Mouse (Mus musculus) midbrain, embryonic 15.5 days (tissue): ENCODE data around the gene Gm19345. TPM values are rescaled to one million over a fixed set of nuclear protein-coding genes. Genes with fewer than 3 reads are reported as not detected.

Experiments
- ATAC-seq: fragments of 200-750 bp; cut with Nextera tagmentation; replicated peaks from 2 replicates; pipeline ENCODE4 v1.8.0; 2017; ENCODE audit warnings: moderate TSS enrichment
- H3K27ac ChIP-seq: fragments of 300-500 bp; sonication (generic); 2 replicates; pipeline ENCODE4 v1.5.1; 2015; ENCODE audit warnings: mild to moderate bottlenecking, inconsistent platforms
- H3K27me3 ChIP-seq: fragments of 300-500 bp; sonication (generic); replicated peaks from 2 replicates; pipeline ENCODE4 v1.6.1; 2015; ENCODE audit warnings: inconsistent platforms
- H3K36me3 ChIP-seq: fragments of 300-500 bp; sonication (generic); replicated peaks from 2 replicates; pipeline ENCODE4 v1.6.1; 2015; ENCODE audit warnings: inconsistent platforms
- H3K4me1 ChIP-seq: fragments of 300-500 bp; sonication (generic); 2 replicates; pipeline ENCODE4 v1.6.1; 2015; ENCODE audit warnings: inconsistent platforms
- H3K4me2 ChIP-seq: fragments of 300-500 bp; sonication (generic); 2 replicates; pipeline ENCODE4 v1.6.1; 2015; ENCODE audit warnings: inconsistent platforms, mild to moderate bottlenecking, moderate library complexity
- H3K4me3 ChIP-seq: fragments of 300-500 bp; sonication (generic); 2 replicates; pipeline ENCODE4 v1.5.1; 2015; ENCODE audit warnings: mild to moderate bottlenecking, inconsistent platforms
- H3K9ac ChIP-seq: fragments of 300-500 bp; sonication (generic); 2 replicates; pipeline ENCODE4 v1.6.1; 2015; ENCODE audit warnings: mild to moderate bottlenecking, inconsistent platforms
- H3K9me3 ChIP-seq: fragments of 300-500 bp; sonication (generic); 2 replicates; pipeline ENCODE4 v1.6.1; 2016; ENCODE audit warnings: inconsistent platforms
- WGBS: fragments of 180-500 bp; shearing (Covaris S2); methylation state at CpG from one replicate; pipeline ENCODE4 v1.1.7; 2015; ENCODE audit warnings: mixed read lengths; 5-methylcytosine and 5-hydroxymethylcytosine counted together
- polyA plus RNA-seq: library from polyadenylated mRNA; unstranded; fragments of >200 nt; fragmentation: Nextera tagmentation; extraction: Ambion mirVana; gene quantifications from 2 replicates; pipeline ENCODE4 v1.2.1, GENCODE M21; 2015

Gm19345 gene
- polyA plus RNA-seq, 1 experiment from 2014 or later: 15.4 TPM

GRCm38 (mm10) chr7:19818875-19819274 lies 32.9 kb upstream of the Gm19345 start:
- Histone ChIP-seq H3K4me3 (no peak overlapping the region), H3K36me3 (no peaks in the 10 kb centered on the region), H3K9me3 (no peaks in the 10 kb centered on the region), H3K27ac (no peak overlapping the region), H3K27me3 (peaks cover 30% of the 10 kb centered on the region), H3K4me2 (no peak overlapping the region), H3K4me1 (peaks cover 28% of the 10 kb centered on the region), H3K9ac (no peak overlapping the region)
- 83% methylated on average over 7 of the region's 7 CpGs for WGBS
- ATAC-seq: no peak

- H3K9me3 ChIP-seq: no peaks in the 10 kb centered on the region
- no peak overlapping the region for H3K27ac ChIP-seq
- no peak overlapping the region for H3K4me3 ChIP-seq
- no peaks in the 10 kb centered on the region for H3K36me3 ChIP-seq
- H3K4me1 ChIP-seq: peaks cover 27% of the 10 kb centered on the region
- no peak for ATAC-seq
- no peak overlapping the region for H3K4me2 ChIP-seq
- H3K9ac ChIP-seq: no peak overlapping the region
- WGBS: 77% methylated on average over 3 of the region's 3 CpGs
- H3K27me3 ChIP-seq: peaks cover 39% of the 10 kb centered on the region
Observed at GRCm38 (mm10) chr7:19820347-19821048, 31.3 kb upstream of the Gm19345 start.

- peaks cover 39% of the 10 kb centered on the region for H3K27me3 ChIP-seq
- ATAC-seq: no peak
- whole genome bisulfite sequencing: 64% methylated on average over 7 of the region's 7 CpGs
- H3K4me2 ChIP-seq: no peak overlapping the region
- no peaks in the 10 kb centered on the region for H3K36me3 ChIP-seq
- H3K4me1 ChIP-seq: peaks cover 16% of the 10 kb centered on the region
- H3K4me3 ChIP-seq: no peak overlapping the region
- no peaks in the 10 kb centered on the region for H3K9me3 ChIP-seq
- H3K27ac ChIP-seq: no peak overlapping the region
- H3K9ac ChIP-seq: no peak overlapping the region
Observed at GRCm38 (mm10) chr7:19821633-19822032, 30.2 kb upstream of the Gm19345 start.

- H3K9me3 ChIP-seq: no peaks in the 10 kb centered on the region
- no peak overlapping the region for H3K9ac ChIP-seq
- H3K36me3 ChIP-seq: no peaks in the 10 kb centered on the region
- no peak for ATAC-seq
- H3K4me3 ChIP-seq: peak overlapping the region; percentile 26
- H3K4me2 ChIP-seq: peak overlapping the region; percentile 50
- peaks cover 10% of the 10 kb centered on the region for H3K4me1 ChIP-seq
- WGBS: 6% methylated on average over 20 of the region's 20 CpGs
- H3K27me3 ChIP-seq: peaks cover 39% of the 10 kb centered on the region
- no peak overlapping the region for H3K27ac ChIP-seq
Observed at GRCm38 (mm10) chr7:19822193-19822592, 29.6 kb upstream of the Gm19345 start.

- Histone ChIP-seq H3K4me2 (peak within 1 kb of the TSS; percentile 50), H3K9ac (no peak within 1 kb of the TSS), H3K27ac (no peak within 1 kb of the TSS), H3K4me1 (peaks cover 6% of the 10 kb centered on the region), H3K36me3 (no peaks in the 10 kb centered on the region), H3K9me3 (no peaks in the 10 kb centered on the region), H3K27me3 (peaks cover 39% of the 10 kb centered on the region), H3K4me3 (peak within 1 kb of the TSS; percentile 26)
- no peak for ATAC-seq
- 2% methylated on average over 36 of the region's 42 CpGs for whole genome bisulfite sequencing
Observed at GRCm38 (mm10) chr7:19822604-19823058, 29.2 kb upstream of the Gm19345 start, which contains the start of gene Bcl3. Gene Bcl3, minus strand, starts transcription at chr7:19822770.

GRCm38 (mm10) chr7:19823256-19824181 lies 28.3 kb upstream of the Gm19345 start:
- H3K36me3 ChIP-seq: no peaks in the 10 kb centered on the region
- H3K27ac ChIP-seq: no peak overlapping the region
- H3K9me3 ChIP-seq: no peaks in the 10 kb centered on the region
- peaks cover 6% of the 10 kb centered on the region for H3K4me1 ChIP-seq
- H3K4me3 ChIP-seq: no peak overlapping the region
- WGBS: 22% methylated on average over 16 of the region's 16 CpGs
- H3K27me3 ChIP-seq: peaks cover 37% of the 10 kb centered on the region
- 0 out of 2 replicates have a peak, but pooled peaks have one; percentile 34 for ATAC-seq
- H3K4me2 ChIP-seq: no peak overlapping the region; the same call in 1 of the 2 replicates
- H3K9ac ChIP-seq: no peak overlapping the region

GRCm38 (mm10) chr7:19824182-19824973 lies 27.4 kb upstream of the Gm19345 start:
- no peak overlapping the region for H3K4me3 ChIP-seq
- H3K9ac ChIP-seq: no peak overlapping the region
- no peaks in the 10 kb centered on the region for H3K9me3 ChIP-seq
- H3K4me2 ChIP-seq: peak overlapping the region; percentile 14; the same call in 1 of the 2 replicates
- H3K27ac ChIP-seq: no peak overlapping the region
- no peaks in the 10 kb centered on the region for H3K36me3 ChIP-seq
- 0 out of 2 replicates have a peak, but pooled peaks have one; percentile 25 for ATAC-seq
- 26% methylated on average over 26 of the region's 26 CpGs for WGBS
- peaks cover 37% of the 10 kb centered on the region for H3K27me3 ChIP-seq
- H3K4me1 ChIP-seq: peaks cover 6% of the 10 kb centered on the region

- no peak overlapping the region for H3K27ac ChIP-seq
- no peaks in the 10 kb centered on the region for H3K36me3 ChIP-seq
- no peaks in the 10 kb centered on the region for H3K9me3 ChIP-seq
- peaks cover 6% of the 10 kb centered on the region for H3K4me1 ChIP-seq
- 44% methylated on average over 6 of the region's 6 CpGs for WGBS
- H3K4me2 ChIP-seq: no peak overlapping the region
- no peak overlapping the region for H3K9ac ChIP-seq
- H3K4me3 ChIP-seq: no peak overlapping the region
- ATAC-seq: no peak
- peaks cover 31% of the 10 kb centered on the region for H3K27me3 ChIP-seq
Observed at GRCm38 (mm10) chr7:19826756-19827155, 25.0 kb upstream of the Gm19345 start.

- no peaks in the 10 kb centered on the region for H3K36me3 ChIP-seq
- 86% methylated on average over 3 of the region's 3 CpGs for WGBS
- no peaks in the 10 kb centered on the region for H3K9me3 ChIP-seq
- no peak overlapping the region for H3K27ac ChIP-seq
- H3K4me2 ChIP-seq: no peak overlapping the region
- no peaks in the 10 kb centered on the region for H3K4me1 ChIP-seq
- H3K4me3 ChIP-seq: no peak overlapping the region
- H3K27me3 ChIP-seq: 0 out of 2 replicates have a peak, but pooled peaks cover 2% of the 10 kb centered on the region
- no peak for ATAC-seq
- no peak overlapping the region for H3K9ac ChIP-seq
Observed at GRCm38 (mm10) chr7:19829694-19830093, 22.1 kb upstream of the Gm19345 start.

- H3K27me3 ChIP-seq: no peaks in the 10 kb centered on the region
- 0 out of 2 replicates have a peak, but pooled peaks have one; percentile 20 for ATAC-seq
- WGBS: 33% methylated on average over 13 of the region's 13 CpGs
Observed at GRCm38 (mm10) chr7:19830682-19831156, 21.1 kb upstream of the Gm19345 start.

GRCm38 (mm10) chr7:19831837-19832236 lies 20.0 kb upstream of the Gm19345 start:
- Histone ChIP-seq H3K36me3 (no peaks in the 10 kb centered on the region), H3K9me3 (no peaks in the 10 kb centered on the region), H3K27me3 (no peaks in the 10 kb centered on the region), H3K27ac (no peak overlapping the region), H3K4me3 (no peak overlapping the region), H3K4me1 (no peaks in the 10 kb centered on the region), H3K4me2 (no peak overlapping the region), H3K9ac (no peak overlapping the region)
- no peak for ATAC-seq
- 57% methylated on average over 9 of the region's 9 CpGs for WGBS

More at GRCm38 (mm10) chr7:19830682-19831156, 21.1 kb upstream of the Gm19345 start:
- no peaks in the 10 kb centered on the region for H3K9me3 ChIP-seq
- H3K4me2 ChIP-seq: no peak overlapping the region
- no peak overlapping the region for H3K9ac ChIP-seq
- H3K4me3 ChIP-seq: no peak overlapping the region
- no peaks in the 10 kb centered on the region for H3K36me3 ChIP-seq
- no peak overlapping the region for H3K27ac ChIP-seq
- H3K4me1 ChIP-seq: no peaks in the 10 kb centered on the region
